Mouse (Mus musculus): ENCODE data around the gene Bcl2l12. TPM values are rescaled to one million over a fixed set of nuclear protein-coding genes. Genes with fewer than 3 reads are reported as not detected.

Bcl2l12 gene
- polyA plus RNA-seq, 1 experiment = 13.3 TPM

DNA sequence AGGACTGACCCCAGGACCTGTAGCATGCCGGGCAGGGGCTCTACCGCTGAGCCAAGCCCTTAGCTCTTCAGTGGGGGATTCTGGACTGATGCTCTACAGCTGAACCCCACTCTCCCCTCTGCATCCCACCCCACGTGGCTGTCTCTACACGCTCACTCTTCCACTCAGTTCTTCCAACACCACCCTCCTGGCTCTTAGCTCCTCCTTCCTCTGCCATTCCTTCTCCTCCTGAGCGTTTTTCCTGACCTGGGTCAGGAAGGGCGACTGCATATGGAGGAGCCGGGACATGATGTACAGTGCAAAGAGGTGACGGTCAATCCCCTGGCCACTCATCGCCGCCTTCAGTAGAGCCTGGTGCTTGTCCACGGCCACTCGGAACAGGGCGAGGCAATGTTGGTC, 38.0 kb downstream of the Bcl2l12 start:
- no peaks in the 10 kb centered on the region for H3K36me3 ChIP-seq (ENCODE audit: control insufficient read depth, insufficient read depth)
- H3K4me3 ChIP-seq = no peak overlapping the region
- TF ChIP-seq POLR2AphosphoS2 (IDR thresholded peaks at IDR 0.05; ENCODE audit: insufficient read length, low read depth) (no peak), MYOG (IDR thresholded peaks at IDR 0.05; ENCODE audit: control insufficient read depth in 1 of 3, insufficient read depth in 1 of 3, insufficient read length in 2 of 3, low read depth in 2 of 3) (no peak), USF1 (IDR thresholded peaks at IDR 0.05; ENCODE audit: low read depth) (no peak), TCF3 (IDR thresholded peaks at IDR 0.05; ENCODE audit: insufficient read length, low read depth) (no peak), MYOD1 (IDR thresholded peaks at IDR 0.05; ENCODE audit: control insufficient read depth in 1 of 3, insufficient read length in 2 of 3, low read depth in 2 of 3) (no peak), REST (IDR thresholded peaks at IDR 0.05; ENCODE audit: insufficient read depth, insufficient read length) (no peak), SRF (IDR thresholded peaks at IDR 0.05; ENCODE audit: control insufficient read depth, insufficient read length, low read depth) (no peak), CEBPB (IDR thresholded peaks at IDR 0.05; ENCODE audit: insufficient read depth, poor library complexity, severe bottlenecking) (no peak), POLR2A (IDR thresholded peaks at IDR 0.05; ENCODE audit: insufficient read length, low read depth) (no peak), MAX (IDR thresholded peaks at IDR 0.05; ENCODE audit: low read depth) (no peak), E2F4 (IDR thresholded peaks at IDR 0.05; ENCODE audit: insufficient read depth) (no peak), TCF12 (IDR thresholded peaks at IDR 0.05; ENCODE audit: insufficient read depth, poor library complexity, severe bottlenecking) (no peak)
- no peak overlapping the region for H3K4me2 ChIP-seq (ENCODE audit: low read depth)
- H3K79me2 ChIP-seq (ENCODE audit: control insufficient read depth, insufficient read depth) = no peaks in the 10 kb centered on the region
- H3K27me3 ChIP-seq (ENCODE audit: control insufficient read depth, insufficient read depth, insufficient read length) = no peaks in the 10 kb centered on the region
- H3ac ChIP-seq (ENCODE audit: control insufficient read depth, insufficient read length) = no peak overlapping the region

GRCm38 (mm10) chr7:44959874-44960511, 38.5 kb downstream of the Bcl2l12 start:
- TF ChIP-seq TCF12 (IDR thresholded peaks at IDR 0.05; ENCODE audit: insufficient read depth, poor library complexity, severe bottlenecking) = no peak
- no peak for TF ChIP-seq MYOD1 (IDR thresholded peaks at IDR 0.05; ENCODE audit: control insufficient read depth in 1 of 3, insufficient read length in 2 of 3, low read depth in 2 of 3)
- no peak for TF ChIP-seq E2F4 (IDR thresholded peaks at IDR 0.05; ENCODE audit: insufficient read depth)
- no peak for TF ChIP-seq SRF (IDR thresholded peaks at IDR 0.05; ENCODE audit: control insufficient read depth, insufficient read length, low read depth)
- TF ChIP-seq USF1 (IDR thresholded peaks at IDR 0.05; ENCODE audit: low read depth) = no peak
- TF ChIP-seq CEBPB (IDR thresholded peaks at IDR 0.05; ENCODE audit: insufficient read depth, poor library complexity, severe bottlenecking) = no peak
- TF ChIP-seq MYOG (IDR thresholded peaks at IDR 0.05; ENCODE audit: control insufficient read depth in 1 of 3, insufficient read depth in 1 of 3, insufficient read length in 2 of 3, low read depth in 2 of 3) = no peak
- no peak for TF ChIP-seq TCF3 (IDR thresholded peaks at IDR 0.05; ENCODE audit: insufficient read length, low read depth)
- no peak for TF ChIP-seq POLR2A (IDR thresholded peaks at IDR 0.05; ENCODE audit: insufficient read length, low read depth)
- no peak for TF ChIP-seq REST (IDR thresholded peaks at IDR 0.05; ENCODE audit: insufficient read depth, insufficient read length)
- no peak for TF ChIP-seq POLR2AphosphoS2 (IDR thresholded peaks at IDR 0.05; ENCODE audit: insufficient read length, low read depth)
- TF ChIP-seq MAX (IDR thresholded peaks at IDR 0.05; ENCODE audit: low read depth) = no peak
- no peaks in the 10 kb centered on the region for H3K27me3 ChIP-seq (ENCODE audit: control insufficient read depth, insufficient read depth, insufficient read length)
- H3K79me2 ChIP-seq (ENCODE audit: control insufficient read depth, insufficient read depth) = no peaks in the 10 kb centered on the region
- no peak overlapping the region for H3K4me2 ChIP-seq (ENCODE audit: low read depth)
- H3K36me3 ChIP-seq (ENCODE audit: control insufficient read depth, insufficient read depth) = no peaks in the 10 kb centered on the region
- H3K4me3 ChIP-seq = no peak overlapping the region
- no peak overlapping the region for H3ac ChIP-seq (ENCODE audit: control insufficient read depth, insufficient read length)

- no peak overlapping the region for H3ac ChIP-seq (ENCODE audit: control insufficient read depth, insufficient read length)
- no peaks in the 10 kb centered on the region for H3K36me3 ChIP-seq (ENCODE audit: control insufficient read depth, insufficient read depth)
- H3K79me2 ChIP-seq (ENCODE audit: control insufficient read depth, insufficient read depth) = no peaks in the 10 kb centered on the region
- H3K4me3 ChIP-seq = no peak overlapping the region
- H3K27me3 ChIP-seq (ENCODE audit: control insufficient read depth, insufficient read depth, insufficient read length) = no peaks in the 10 kb centered on the region
- no peak overlapping the region for H3K4me2 ChIP-seq (ENCODE audit: low read depth)
- TF ChIP-seq E2F4 (IDR thresholded peaks at IDR 0.05; ENCODE audit: insufficient read depth) = no peak
These were observed 39.2 kb downstream of the Bcl2l12 start for GRCm38 (mm10) chr7:44959281-44959680.

DNA sequence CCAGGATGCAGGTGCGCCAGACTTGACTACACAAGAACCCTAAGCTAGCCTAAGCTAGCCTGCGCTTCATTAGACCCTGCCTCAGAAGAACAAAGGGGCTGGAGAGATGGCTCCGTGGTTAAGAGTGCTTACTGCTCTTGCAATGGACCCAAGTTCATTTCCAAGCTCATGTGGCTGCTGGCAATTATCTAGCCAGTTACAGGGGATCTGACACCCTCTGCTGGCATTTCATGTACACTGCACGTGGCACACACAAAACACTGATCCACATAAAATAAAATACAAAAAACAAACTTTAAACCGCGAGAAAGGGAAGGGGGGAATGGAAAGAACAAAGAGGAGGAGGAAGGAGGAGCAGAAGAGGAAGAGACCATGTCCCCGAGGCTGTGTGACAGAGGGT, 40.3 kb downstream of the Bcl2l12 start:
- Histone ChIP-seq H3K36me3 (ENCODE audit: control insufficient read depth, insufficient read depth) (no peaks in the 10 kb centered on the region), H3ac (ENCODE audit: control insufficient read depth, insufficient read length) (no peak overlapping the region), H3K4me3 (no peak overlapping the region), H3K4me2 (ENCODE audit: low read depth) (no peak overlapping the region), H3K27me3 (ENCODE audit: control insufficient read depth, insufficient read depth, insufficient read length) (no peaks in the 10 kb centered on the region), H3K79me2 (ENCODE audit: control insufficient read depth, insufficient read depth) (no peaks in the 10 kb centered on the region)
- TF ChIP-seq MYOG (IDR thresholded peaks at IDR 0.05; ENCODE audit: control insufficient read depth in 1 of 3, insufficient read depth in 1 of 3, insufficient read length in 2 of 3, low read depth in 2 of 3) = no peak
- TF ChIP-seq POLR2A (IDR thresholded peaks at IDR 0.05; ENCODE audit: insufficient read length, low read depth) = no peak
- TF ChIP-seq SRF (IDR thresholded peaks at IDR 0.05; ENCODE audit: control insufficient read depth, insufficient read length, low read depth) = no peak
- no peak for TF ChIP-seq MYOD1 (IDR thresholded peaks at IDR 0.05; ENCODE audit: control insufficient read depth in 1 of 3, insufficient read length in 2 of 3, low read depth in 2 of 3)
- TF ChIP-seq USF1 (IDR thresholded peaks at IDR 0.05; ENCODE audit: low read depth) = peak; percentile 51
- no peak for TF ChIP-seq TCF12 (IDR thresholded peaks at IDR 0.05; ENCODE audit: insufficient read depth, poor library complexity, severe bottlenecking)
- TF ChIP-seq MAX (IDR thresholded peaks at IDR 0.05; ENCODE audit: low read depth) = peak; percentile 76
- TF ChIP-seq E2F4 (IDR thresholded peaks at IDR 0.05; ENCODE audit: insufficient read depth) = no peak

GRCm38 (mm10) chr7:44957183-44957835, 41.2 kb downstream of the Bcl2l12 start:
- no peak overlapping the region for H3ac ChIP-seq (ENCODE audit: control insufficient read depth, insufficient read length)
- no peaks in the 10 kb centered on the region for H3K79me2 ChIP-seq (ENCODE audit: control insufficient read depth, insufficient read depth)
- H3K27me3 ChIP-seq (ENCODE audit: control insufficient read depth, insufficient read depth, insufficient read length) = no peaks in the 10 kb centered on the region
- H3K36me3 ChIP-seq (ENCODE audit: control insufficient read depth, insufficient read depth) = no peaks in the 10 kb centered on the region
- TF ChIP-seq SRF (IDR thresholded peaks at IDR 0.05; ENCODE audit: control insufficient read depth, insufficient read length, low read depth) (no peak), POLR2AphosphoS2 (IDR thresholded peaks at IDR 0.05; ENCODE audit: insufficient read length, low read depth) (no peak), POLR2A (IDR thresholded peaks at IDR 0.05; ENCODE audit: insufficient read length, low read depth) (no peak), CEBPB (IDR thresholded peaks at IDR 0.05; ENCODE audit: insufficient read depth, poor library complexity, severe bottlenecking) (no peak), MYOG (IDR thresholded peaks at IDR 0.05; ENCODE audit: control insufficient read depth in 1 of 3, insufficient read depth in 1 of 3, insufficient read length in 2 of 3, low read depth in 2 of 3) (no peak), MAX (IDR thresholded peaks at IDR 0.05; ENCODE audit: low read depth) (no peak), MYOD1 (IDR thresholded peaks at IDR 0.05; ENCODE audit: control insufficient read depth in 1 of 3, insufficient read length in 2 of 3, low read depth in 2 of 3) (no peak), USF1 (IDR thresholded peaks at IDR 0.05; ENCODE audit: low read depth) (no peak), REST (IDR thresholded peaks at IDR 0.05; ENCODE audit: insufficient read depth, insufficient read length) (no peak), TCF12 (IDR thresholded peaks at IDR 0.05; ENCODE audit: insufficient read depth, poor library complexity, severe bottlenecking) (no peak), TCF3 (IDR thresholded peaks at IDR 0.05; ENCODE audit: insufficient read length, low read depth) (no peak), E2F4 (IDR thresholded peaks at IDR 0.05; ENCODE audit: insufficient read depth) (no peak)
- H3K4me3 ChIP-seq = no peak overlapping the region
- H3K4me2 ChIP-seq (ENCODE audit: low read depth) = no peak overlapping the region
